Mouse (Mus musculus): ENCODE measurements around the gene Htr5b. TPM values are rescaled to one million over a fixed set of nuclear protein-coding genes. Genes with fewer than 3 reads are reported as not detected.

The Htr5b gene
- polyA plus RNA-seq (2021; fragmentation: Nextera tagmentation): 1.1 and 1.5 TPM in 2 replicates
- long read RNA-seq, experiment 1, transcript Htr5b-201 (2 exons, 1,935 nt): major isoform, 5 of 5 reads
- long read RNA-seq, experiment 1, partial matches to known transcripts: 0 of 5 reads
- long read RNA-seq, experiment 1, other reads (novel, unspliced or antisense): 0 of 5 reads
- long read RNA-seq, experiment 2, partial matches to known transcripts: 0 of 1 reads
- long read RNA-seq, experiment 2, other reads (novel, unspliced or antisense): 0 of 1 reads

GRCm38 (mm10) chr1:121528399-121528720, at the start of gene Htr5b:
Htr5b (minus strand) TSS chr1:121528465.

GRCm38 (mm10) chr1:121567521-121568489, 39.5 kb upstream of the Htr5b start, which contains the start of gene Ddx18:
Ddx18 (minus strand) TSS chr1:121567989.

Other genes starting within 250 kb of the Htr5b start
- gene Insig2, start 195.9 kb downstream of the Htr5b start, polyA plus RNA-seq (2021; fragmentation: Nextera tagmentation): 28.4 and 46.7 TPM in 2 replicates
- gene Ccdc93, start 97.4 kb downstream of the Htr5b start, polyA plus RNA-seq (2021; fragmentation: Nextera tagmentation): 2.7 and 3.2 TPM in 2 replicates
- gene Ddx18, start 39.5 kb upstream of the Htr5b start, polyA plus RNA-seq (2021; fragmentation: Nextera tagmentation): 29.9 and 31.6 TPM in 2 replicates

Data from left cerebral cortex, adult 6 months (tissue).